Mouse (Mus musculus): Measurements from ENCODE around the gene Cyp2f2. TPM values are rescaled to one million over a fixed set of nuclear protein-coding genes. Genes with fewer than 3 reads are reported as not detected.

The Cyp2f2 gene
- total RNA-seq (2015) (not detected in 2 replicates), total RNA-seq (2017) (not detected in 2 replicates)

DNA sequence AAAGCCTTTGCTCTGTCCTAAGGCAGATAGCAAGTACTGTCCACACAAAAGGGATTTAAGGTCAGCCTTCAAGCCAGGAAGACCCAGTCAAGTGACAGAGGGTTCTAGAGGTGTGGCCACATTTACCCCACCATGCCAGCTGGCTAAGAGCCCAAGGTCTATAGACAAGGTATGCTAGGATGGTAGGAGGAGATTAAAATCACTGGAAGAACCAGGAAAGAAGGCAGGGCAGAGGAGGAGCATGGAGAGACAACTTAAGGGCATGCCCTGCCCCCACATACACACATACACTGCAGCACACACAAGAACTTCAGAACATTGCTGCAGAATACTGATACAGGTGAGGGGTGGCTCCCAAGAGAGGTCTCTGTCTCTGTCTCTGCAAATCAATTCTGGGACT lies at the start of gene Cyp2f2:
Cyp2f2 (plus strand) TSS at position 234 of the 400 bp plus-strand sequence.
- no peak for ATAC-seq (replicated peaks; ENCODE audit: poor library complexity)

DNA sequence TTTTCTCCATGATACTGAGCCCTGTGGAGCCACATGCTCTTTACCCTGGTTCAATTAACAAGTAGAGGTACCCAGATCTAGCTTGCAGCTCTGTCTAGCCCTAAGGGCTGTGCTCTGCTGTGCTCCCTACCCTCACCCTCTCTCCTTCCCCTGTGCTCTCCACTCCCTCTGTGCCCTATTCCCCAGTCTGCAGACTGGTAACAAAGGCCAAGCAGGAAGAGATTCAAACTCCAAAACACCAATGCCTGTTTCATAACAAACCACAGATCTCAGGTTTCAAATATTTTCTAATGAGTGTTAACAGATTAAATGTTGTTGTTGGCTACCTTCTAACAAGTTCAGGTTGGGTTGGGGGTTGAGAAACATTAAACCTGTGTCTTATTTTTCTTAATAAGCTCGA lies 41.1 kb upstream of the Cyp2f2 start:
- ATAC-seq (replicated peaks; ENCODE audit: poor library complexity): no peak

DNA sequence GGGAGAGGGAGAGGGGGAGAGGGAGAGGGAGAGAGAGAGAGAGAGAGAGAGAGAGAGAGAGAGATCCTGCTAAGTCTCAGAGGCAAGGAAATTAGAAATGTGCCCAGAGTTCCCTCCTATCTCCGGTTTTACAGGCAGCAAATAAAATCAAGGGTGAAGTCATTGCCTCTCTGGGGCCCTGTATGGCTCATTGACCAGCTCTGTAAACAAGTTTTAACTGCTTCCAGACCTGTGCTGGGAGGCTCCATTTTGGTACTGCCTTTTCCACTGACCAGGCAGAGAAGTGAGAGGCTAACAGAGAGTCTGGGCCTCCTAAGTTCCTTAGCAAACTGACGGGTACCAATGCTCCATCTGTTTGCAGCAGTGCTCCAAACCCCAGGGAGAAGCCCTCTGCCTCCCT lies 38.1 kb upstream of the Cyp2f2 start:
- no peak for ATAC-seq (replicated peaks; ENCODE audit: poor library complexity)

DNA sequence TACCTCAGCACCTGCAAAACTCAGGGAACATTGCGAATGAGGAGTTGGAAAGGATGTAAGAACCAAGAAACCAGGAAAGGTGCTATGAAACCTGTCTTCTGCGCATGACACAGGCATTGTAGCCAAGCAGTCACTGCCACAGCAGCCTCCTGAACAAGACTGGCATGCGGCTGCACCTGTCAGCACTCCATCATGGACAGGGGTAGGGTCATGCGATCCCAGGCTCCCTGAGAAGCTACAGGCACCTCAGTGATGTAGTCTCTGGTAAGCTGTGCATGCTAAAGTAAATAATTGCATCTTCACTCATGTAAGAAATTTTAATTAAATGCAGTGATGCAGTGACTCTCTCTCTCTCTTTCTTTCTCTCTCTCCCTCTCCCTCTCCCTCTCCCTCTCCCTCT lies 28.7 kb upstream of the Cyp2f2 start:
- no peak for ATAC-seq (replicated peaks; ENCODE audit: poor library complexity)

GRCm38 (mm10) chr7:27092038-27092703 lies 27.5 kb upstream of the Cyp2f2 start:
- ATAC-seq (replicated peaks; ENCODE audit: poor library complexity): no peak

- peak; percentile 84 for ATAC-seq (replicated peaks; ENCODE audit: poor library complexity)
Observed at GRCm38 (mm10) chr7:27092882-27093281, 26.8 kb upstream of the Cyp2f2 start.

GRCm38 (mm10) chr7:27104882-27105281 lies 14.8 kb upstream of the Cyp2f2 start:
- peak; percentile 76 for ATAC-seq (replicated peaks; ENCODE audit: poor library complexity)

DNA sequence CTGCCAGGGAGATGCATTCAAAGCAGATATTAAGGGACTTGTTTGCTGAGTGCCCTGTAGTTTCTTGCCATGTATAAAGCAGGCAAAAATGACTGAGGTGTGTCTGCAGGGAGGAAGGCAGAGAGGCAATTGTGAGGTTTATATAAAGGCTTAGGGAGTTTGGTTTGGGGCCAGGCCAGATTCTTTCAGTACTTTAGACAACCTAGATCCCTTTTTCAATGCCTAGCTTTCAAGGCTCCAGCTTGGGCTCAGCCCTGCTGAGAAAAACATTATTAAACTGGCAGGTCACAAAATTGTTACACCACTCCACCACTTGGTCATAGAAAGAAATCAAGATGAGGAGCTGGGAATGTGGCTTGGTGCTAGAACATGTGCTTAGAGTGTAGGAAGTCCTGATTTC lies 9.4 kb upstream of the Cyp2f2 start:
- ATAC-seq (replicated peaks; ENCODE audit: poor library complexity): no peak

GRCm38 (mm10) chr7:27111038-27111437 lies 8.7 kb upstream of the Cyp2f2 start:
- ATAC-seq (replicated peaks; ENCODE audit: poor library complexity): no peak

DNA sequence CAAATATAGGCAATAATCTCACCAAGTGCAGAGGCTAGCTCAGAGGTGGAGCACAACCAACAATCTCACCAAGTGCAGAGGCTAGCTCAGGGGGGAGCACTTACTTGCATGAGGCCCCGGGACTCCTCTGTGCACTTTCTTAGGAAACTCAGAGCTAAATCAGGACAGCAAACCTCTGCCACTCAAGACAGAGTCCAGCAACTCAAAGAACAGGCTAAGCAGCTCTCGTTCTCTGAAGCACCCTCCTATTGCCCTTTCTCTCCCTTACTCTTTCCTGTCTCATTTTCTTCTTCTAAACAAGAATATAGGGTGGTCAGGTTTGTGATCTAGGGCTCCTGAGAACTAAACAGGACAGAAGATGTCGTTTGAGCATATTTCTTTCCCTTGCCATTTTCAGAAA lies 7.7 kb upstream of the Cyp2f2 start:
- no peak for ATAC-seq (replicated peaks; ENCODE audit: poor library complexity)

DNA sequence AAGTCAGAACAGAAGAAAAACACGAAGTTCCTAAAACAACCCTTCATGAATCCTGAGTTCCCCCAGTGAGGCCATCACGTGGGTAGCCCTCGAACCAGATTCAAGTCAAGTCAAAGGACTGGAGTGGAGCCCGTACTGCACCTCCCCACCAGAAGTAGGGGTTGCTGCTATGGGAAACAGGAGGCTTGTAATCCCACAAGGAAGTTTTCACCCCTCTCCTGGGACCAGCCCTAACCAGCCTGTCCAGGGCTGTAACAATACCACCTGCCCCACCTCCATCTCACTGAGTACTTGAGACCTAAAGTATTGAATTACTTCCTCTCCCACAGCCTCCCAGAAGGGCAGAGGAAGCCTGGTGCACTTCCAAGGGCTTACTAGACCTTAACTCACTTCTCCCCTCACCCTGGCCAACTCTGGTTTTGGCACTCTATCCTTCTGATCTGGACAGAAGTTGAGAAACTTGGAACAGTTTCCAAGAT lies 1.6 kb upstream of the Cyp2f2 start:
- no peak for ATAC-seq (replicated peaks; ENCODE audit: poor library complexity)

DNA sequence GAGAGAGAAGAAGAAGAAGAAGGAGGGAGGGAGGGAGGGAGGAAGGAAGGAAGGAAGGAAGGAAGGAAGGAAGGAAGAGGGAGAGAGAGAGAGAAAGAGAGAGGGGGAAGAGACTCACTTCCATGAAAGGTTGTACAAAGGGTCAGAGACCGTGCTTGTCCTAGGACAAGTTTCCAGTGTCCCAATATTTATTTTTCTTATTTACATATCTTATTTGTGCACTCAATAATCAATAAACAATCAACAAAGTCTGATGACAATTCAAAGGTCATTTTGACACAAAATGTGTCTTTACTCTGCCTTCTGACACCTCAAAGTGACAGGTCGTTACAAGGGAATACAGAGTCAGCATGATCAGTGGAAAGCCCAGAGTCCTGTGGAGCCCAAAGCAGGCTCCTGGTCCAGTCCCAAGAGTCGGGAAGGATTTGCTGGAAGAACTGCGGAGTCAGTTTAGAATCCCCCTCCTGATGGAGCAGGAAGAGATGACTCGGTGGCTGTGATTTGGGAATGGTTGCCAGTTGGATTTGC lies 4.7 kb downstream of the Cyp2f2 start:
- no peak for ATAC-seq (replicated peaks; ENCODE audit: poor library complexity)

DNA sequence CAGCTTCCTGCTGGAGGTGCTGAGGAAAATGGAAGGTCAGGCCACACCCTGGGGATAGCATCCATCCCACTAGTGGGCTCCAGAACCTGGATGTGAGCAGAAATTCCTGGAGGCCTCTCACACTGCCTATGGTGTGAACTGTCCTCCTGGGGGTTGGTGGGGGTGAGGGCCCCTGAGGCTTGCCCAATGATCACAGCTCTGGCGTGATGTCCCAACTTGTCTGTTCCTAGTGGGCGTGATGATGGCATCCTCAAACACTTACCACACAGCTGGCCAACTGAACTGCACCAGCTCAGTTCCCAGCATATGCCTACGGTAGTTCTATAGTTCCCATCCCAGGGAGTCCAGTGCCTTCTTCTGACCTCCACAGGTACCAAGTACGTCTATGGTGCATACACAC lies 5.3 kb downstream of the Cyp2f2 start:
- peak; percentile 63; the same call in 1 of the 2 replicates for ATAC-seq (replicated peaks; ENCODE audit: poor library complexity)

- ATAC-seq (replicated peaks; ENCODE audit: poor library complexity): peak; percentile 93
Observed at GRCm38 (mm10) chr7:27128162-27128561, 8.5 kb downstream of the Cyp2f2 start.

- ATAC-seq (replicated peaks; ENCODE audit: poor library complexity): no peak
Observed at GRCm38 (mm10) chr7:27128946-27129345, 9.2 kb downstream of the Cyp2f2 start.

DNA sequence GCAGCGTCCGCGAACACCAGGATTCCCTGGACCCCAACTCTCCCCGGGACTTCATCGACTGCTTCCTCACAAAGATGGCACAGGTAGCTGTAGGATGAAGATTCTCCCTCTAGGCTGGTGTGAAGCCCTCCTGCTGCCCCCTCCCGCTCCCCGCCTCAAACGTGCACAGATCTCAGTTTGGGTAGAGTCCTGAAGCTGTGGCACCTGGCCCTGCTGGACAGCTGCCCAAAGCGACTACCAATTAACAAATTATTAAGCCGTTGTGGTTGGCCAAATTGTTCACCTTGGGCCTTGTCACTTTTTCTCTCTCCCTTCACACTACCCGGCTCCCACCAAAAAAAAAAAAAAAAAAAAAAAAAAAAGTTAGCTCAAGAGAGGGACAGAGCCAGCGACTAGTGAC lies 10.1 kb downstream of the Cyp2f2 start:
- ATAC-seq (replicated peaks; ENCODE audit: poor library complexity): no peak

DNA sequence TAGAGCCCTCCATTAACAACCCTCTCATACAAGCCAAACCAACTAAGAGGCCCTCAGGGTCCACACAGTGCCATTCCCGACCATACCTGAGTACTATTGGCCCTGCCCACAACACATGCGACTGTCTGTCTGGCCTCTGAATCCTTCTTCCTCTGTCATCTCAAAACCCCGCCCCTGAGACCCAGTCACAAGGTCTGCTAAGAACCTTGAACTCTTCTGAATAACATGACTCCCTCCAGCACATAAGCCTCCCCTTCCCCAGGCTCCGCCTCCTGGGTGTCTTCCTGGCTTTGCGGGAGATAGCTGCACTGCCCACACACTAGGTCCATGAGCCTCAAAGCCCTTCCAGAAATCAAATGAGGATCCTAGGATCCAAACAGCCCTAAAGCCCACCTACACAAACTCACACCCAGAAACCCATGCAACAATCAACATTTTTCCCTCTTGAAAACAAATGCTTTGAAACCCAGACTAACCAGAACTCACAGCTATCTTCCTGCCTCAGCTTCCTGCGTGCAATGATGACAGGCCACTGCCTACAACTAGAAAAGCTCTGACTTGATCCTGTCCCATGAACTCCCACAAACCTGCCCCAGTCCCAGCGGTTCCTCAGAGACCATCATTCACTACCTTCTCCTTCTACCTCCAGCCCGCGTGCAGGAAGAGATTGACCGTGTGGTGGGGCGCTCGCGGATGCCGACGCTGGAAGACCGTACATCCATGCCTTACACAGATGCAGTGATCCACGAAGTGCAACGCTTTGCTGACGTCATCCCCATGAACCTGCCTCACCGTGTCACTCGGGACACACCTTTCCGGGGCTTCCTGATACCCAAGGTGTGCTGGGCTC lies 11.0 kb downstream of the Cyp2f2 start:
- ATAC-seq (replicated peaks; ENCODE audit: poor library complexity): no peak

DNA sequence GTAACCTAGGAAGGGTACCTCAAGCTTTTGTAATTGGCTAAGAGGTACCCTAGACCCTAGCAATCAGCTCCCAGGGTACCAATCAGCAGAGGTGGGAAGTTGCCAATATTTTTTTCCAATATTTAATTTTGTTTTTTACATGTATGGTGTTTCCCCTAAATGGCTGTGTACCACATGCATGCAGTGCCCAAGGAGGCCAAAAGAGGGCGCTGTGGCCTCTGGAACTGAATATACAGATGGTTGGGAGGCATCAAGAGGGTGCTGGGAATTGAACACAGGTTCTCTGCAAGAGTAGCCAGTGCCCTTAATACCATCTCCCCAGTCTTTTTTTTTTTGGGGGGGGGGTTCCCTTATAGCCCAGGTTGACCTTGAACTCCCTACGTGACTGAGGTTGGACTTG lies 11.7 kb downstream of the Cyp2f2 start:
- ATAC-seq (replicated peaks; ENCODE audit: poor library complexity): no peak

GRCm38 (mm10) chr7:27132588-27132987 lies 12.9 kb downstream of the Cyp2f2 start:
- peak; percentile 57; the same call in 1 of the 2 replicates for ATAC-seq (replicated peaks; ENCODE audit: poor library complexity)

- no peak for ATAC-seq (replicated peaks; ENCODE audit: poor library complexity)
Observed at GRCm38 (mm10) chr7:27133156-27133555, 13.4 kb downstream of the Cyp2f2 start.

- no peak for ATAC-seq (replicated peaks; ENCODE audit: poor library complexity)
Observed at GRCm38 (mm10) chr7:27133757-27134156, 14.0 kb downstream of the Cyp2f2 start.

Measured in megakaryocyte progenitor cell, adult 5-6 weeks (primary cell).